Mouse (Mus musculus) liver, embryonic 12.5 days (tissue): ENCODE data around the gene Gm10642. TPM values are rescaled to one million over a fixed set of nuclear protein-coding genes. Genes with fewer than 3 reads are reported as not detected.

Experiments
- ATAC-seq: fragments of 200-750 bp; cut with Nextera tagmentation; 2 replicates; pipeline ENCODE4 v1.8.0; 2017; ENCODE audit warnings: moderate number of reproducible peaks, mild to moderate bottlenecking, moderate library complexity
- H3K27ac ChIP-seq: fragments of 300-500 bp; sonication (generic); 2 replicates; pipeline ENCODE4 v1.5.1; 2016; ENCODE audit warnings: mild to moderate bottlenecking
- H3K27me3 ChIP-seq: fragments of 300-500 bp; sonication (generic); replicated peaks from 2 replicates; pipeline ENCODE4 v1.6.1; 2016; ENCODE audit warnings: mild to moderate bottlenecking, moderate library complexity
- H3K36me3 ChIP-seq: fragments of 300-500 bp; sonication (generic); 2 replicates; pipeline ENCODE4 v1.6.1; 2016; ENCODE audit warnings: mild to moderate bottlenecking, moderate library complexity
- H3K4me1 ChIP-seq: fragments of 300-500 bp; sonication (generic); 2 replicates; pipeline ENCODE4 v1.6.1; 2016
- H3K4me2 ChIP-seq: fragments of 300-500 bp; sonication (generic); 2 replicates; pipeline ENCODE4 v1.6.1; 2016; ENCODE audit warnings: mild to moderate bottlenecking, moderate library complexity
- H3K4me3 ChIP-seq: fragments of 300-500 bp; sonication (generic); 2 replicates; pipeline ENCODE4 v1.5.1; 2016; ENCODE audit warnings: mild to moderate bottlenecking, moderate library complexity
- H3K9ac ChIP-seq: fragments of 300-500 bp; sonication (generic); 2 replicates; pipeline ENCODE4 v1.6.1; 2016; ENCODE audit warnings: mild to moderate bottlenecking, moderate library complexity
- H3K9me3 ChIP-seq: fragments of 300-500 bp; sonication (generic); replicated peaks from 2 replicates; pipeline ENCODE4 v1.6.1; 2016; ENCODE audit warnings: mild to moderate bottlenecking, moderate library complexity
- WGBS: fragments of 180-500 bp; shearing (Covaris S2); methylation state at CpG from one replicate; pipeline ENCODE4 v1.1.7; 2016; ENCODE audit not compliant: insufficient replicate concordance; 5-methylcytosine and 5-hydroxymethylcytosine counted together
- polyA plus RNA-seq: library from polyadenylated mRNA; unstranded; fragments of >200 nt; fragmentation: Nextera tagmentation; extraction: Ambion mirVana; gene quantifications from 2 replicates; pipeline ENCODE4 v1.2.1, GENCODE M21; 2016

Gm10642 gene
- polyA plus RNA-seq, 1 experiment from 2014 or later = 1.6 TPM

DNA sequence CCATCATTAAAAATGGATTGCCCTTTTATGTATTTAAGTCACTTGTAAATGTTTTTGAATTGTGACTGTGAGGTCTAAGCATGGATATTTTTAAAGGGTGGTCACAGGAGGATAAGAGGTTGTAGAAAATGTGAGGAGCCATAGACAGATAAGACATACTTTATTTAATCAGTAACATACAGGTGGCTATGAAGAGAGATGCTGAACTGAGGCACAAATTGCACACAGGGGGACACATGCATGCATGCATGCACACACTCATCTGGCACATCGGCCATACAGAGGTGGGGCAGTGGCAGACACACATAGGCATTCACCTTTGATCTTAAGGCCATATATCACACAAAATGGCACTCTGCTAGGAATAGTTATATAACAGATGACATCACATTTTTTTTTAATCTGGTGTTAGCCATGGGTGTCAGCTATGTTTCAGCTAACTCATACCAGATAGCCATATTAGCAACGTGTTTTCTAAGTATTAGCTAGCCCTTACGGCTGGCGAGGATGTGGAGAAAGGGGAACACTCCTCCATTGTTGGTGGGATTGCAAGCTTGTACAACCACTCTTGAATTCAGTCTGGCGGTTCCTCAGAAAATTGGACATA is 47.6 kb downstream of the Gm10642 start:
- peak overlapping the region; percentile 46 for H3K4me2 ChIP-seq
- no peaks in the 10 kb centered on the region for H3K27me3 ChIP-seq
- peak overlapping the region; percentile 72 for H3K27ac ChIP-seq
- H3K4me3 ChIP-seq = no peak overlapping the region
- ATAC-seq = peak; percentile 93
- H3K36me3 ChIP-seq = peaks cover 39% of the 10 kb centered on the region
- H3K4me1 ChIP-seq = peaks cover 47% of the 10 kb centered on the region
- WGBS = 54% methylated on average over 5 of the region's 5 CpGs
- no peak overlapping the region for H3K9ac ChIP-seq
- H3K9me3 ChIP-seq = no peaks in the 10 kb centered on the region

GRCm38 (mm10) chr9:70706444-70706843 is 50.4 kb downstream of the Gm10642 start:
- ATAC-seq = no peak
- peaks cover 64% of the 10 kb centered on the region for H3K36me3 ChIP-seq
- no peaks in the 10 kb centered on the region for H3K9me3 ChIP-seq
- peaks cover 35% of the 10 kb centered on the region for H3K4me1 ChIP-seq
- no peaks in the 10 kb centered on the region for H3K27me3 ChIP-seq
- H3K27ac ChIP-seq = no peak overlapping the region
- H3K4me3 ChIP-seq = no peak overlapping the region
- WGBS = 80% methylated on average over 1 of the region's 1 CpGs
- no peak overlapping the region for H3K4me2 ChIP-seq
- H3K9ac ChIP-seq = no peak overlapping the region

Other genes starting within 250 kb of the Gm10642 start
- gene Ccnb2, start 234.7 kb upstream of the Gm10642 start, polyA plus RNA-seq = 226 and 231 TPM in 2 replicates
- 13.8 and 15.0 TPM in 2 replicates for gene Rnf111, start 152.5 kb upstream of the Gm10642 start, polyA plus RNA-seq
- 30.7 and 32.3 TPM in 2 replicates for gene Sltm, start 113.5 kb upstream of the Gm10642 start, polyA plus RNA-seq
- gene Mindy2, start 923 bp downstream of the Gm10642 start, polyA plus RNA-seq = 28.9 and 29.6 TPM in 2 replicates
- gene Adam10, start 22.7 kb downstream of the Gm10642 start, polyA plus RNA-seq = 101 and 107 TPM in 2 replicates